In genomic region chr9:66897851-66898250, GRCm38 (mm10) we compare ENCODE assay signal across 26 mouse cellular contexts. TPM values are rescaled to one million over a fixed set of nuclear protein-coding genes. Genes with fewer than 3 reads are reported as not detected.
A peak's percentile ranks its signal among the peaks of the same experiment; 100 is the strongest.
DNase-seq lines count a peak whose midpoint lies in the region; ATAC-seq and TF ChIP-seq lines count a peak whose summit lies in the region.
"Had no signal": no experiment of that assay in that cellular context is flagged by ENCODE, and none has a peak within 500 bp of the region (broad histone marks: within the 10 kb centered on the region; RNA-seq: fewer than 3 reads in every experiment).

No protein-coding gene starts in this region.

- TF ChIP-seq CTCF in liver, postnatal 0 days (IDR thresholded peaks at IDR 0.05; ENCODE audit: low read depth): no peak

- TF ChIP-seq EP300 in liver, postnatal 0 days (IDR thresholded peaks at IDR 0.05; ENCODE audit: low read depth): no peak

- no peaks in the 10 kb centered on the region for H3K9me3 ChIP-seq in liver, embryonic 11.5 days (ENCODE audit: control insufficient read depth, low read length)
- H3K9me3 ChIP-seq in liver, postnatal 0 days (ENCODE audit: low read length): no peaks in the 10 kb centered on the region
- H3K9me3 ChIP-seq in midbrain, embryonic 13.5 days: no peaks in the 10 kb centered on the region
- no peaks in the 10 kb centered on the region for H3K9me3 ChIP-seq in forebrain, embryonic 15.5 days
- H3K9me3 ChIP-seq in embryonic facial prominence, embryonic 10.5 days: 0 out of 2 replicates have a peak, but pooled peaks cover 2% of the 10 kb centered on the region
- H3K9me3 ChIP-seq: hindbrain, embryonic 13.5 days; megakaryocyte, embryonic 14.5 days; midbrain, embryonic 15.5 days; stomach, embryonic 15.5 days had no signal

- 66% methylated on average over 6 of the region's 6 CpGs for WGBS in liver, embryonic 11.5 days
- 39% methylated on average over 6 of the region's 6 CpGs for WGBS in liver, postnatal 0 days (ENCODE audit: insufficient replicate concordance)
- 77% methylated on average over 6 of the region's 6 CpGs for WGBS in midbrain, embryonic 13.5 days
- 77% methylated on average over 6 of the region's 6 CpGs for WGBS in forebrain, embryonic 15.5 days
- WGBS in embryonic facial prominence, embryonic 10.5 days: 71% methylated on average over 6 of the region's 6 CpGs

- no peaks in the 10 kb centered on the region for H3K27me3 ChIP-seq in liver, embryonic 11.5 days (replicated peaks; ENCODE audit: control insufficient read depth, insufficient read depth, low read length)
- H3K27me3 ChIP-seq in liver, postnatal 0 days (ENCODE audit: insufficient read depth, low read length): no peaks in the 10 kb centered on the region
- H3K27me3 ChIP-seq in midbrain, embryonic 13.5 days: no peaks in the 10 kb centered on the region
- no peaks in the 10 kb centered on the region for H3K27me3 ChIP-seq in forebrain, embryonic 15.5 days
- H3K27me3 ChIP-seq in embryonic facial prominence, embryonic 10.5 days (replicated peaks; ENCODE audit: low read depth, poor library complexity, severe bottlenecking): no peaks in the 10 kb centered on the region
- H3K27me3 ChIP-seq: hindbrain, embryonic 13.5 days; megakaryocyte, embryonic 14.5 days; midbrain, embryonic 15.5 days; stomach, embryonic 15.5 days had no signal

- H3K27ac ChIP-seq in liver, embryonic 11.5 days (ENCODE audit: low read depth, low read length): no peak overlapping the region
- H3K27ac ChIP-seq in liver, postnatal 0 days (ENCODE audit: low read depth): 0 out of 2 replicates have a peak overlapping the region, but pooled peaks have one; percentile 11
- no peak overlapping the region for H3K27ac ChIP-seq in midbrain, embryonic 13.5 days
- H3K27ac ChIP-seq in forebrain, embryonic 15.5 days (replicated peaks): no peak overlapping the region
- H3K27ac ChIP-seq in embryonic facial prominence, embryonic 10.5 days (replicated peaks): no peak overlapping the region
- H3K27ac ChIP-seq: hindbrain, embryonic 13.5 days; kidney, postnatal 0 days; midbrain, embryonic 15.5 days; stomach, embryonic 15.5 days had no signal

- H3K4me1 ChIP-seq in liver, embryonic 11.5 days (replicated peaks; ENCODE audit: control insufficient read depth, insufficient read depth, low read length): peaks cover 47% of the 10 kb centered on the region
- H3K4me1 ChIP-seq in liver, postnatal 0 days (ENCODE audit: insufficient read depth): peaks cover 44% of the 10 kb centered on the region
- no peaks in the 10 kb centered on the region for H3K4me1 ChIP-seq in midbrain, embryonic 13.5 days (replicated peaks)
- 0 out of 2 replicates have a peak, but pooled peaks cover 4% of the 10 kb centered on the region for H3K4me1 ChIP-seq in forebrain, embryonic 15.5 days
- H3K4me1 ChIP-seq in embryonic facial prominence, embryonic 10.5 days: peaks cover 12% of the 10 kb centered on the region
- H3K4me1 ChIP-seq: midbrain, embryonic 15.5 days; stomach, embryonic 15.5 days had no signal

- ATAC-seq in liver, embryonic 11.5 days (replicated peaks; ENCODE audit: low FRiP score): no peak
- ATAC-seq in inflammation-experienced regulatory T-cells, adult 6 months: peak; percentile 79
- ATAC-seq in liver, postnatal 0 days: no peak
- ATAC-seq in midbrain, embryonic 13.5 days: no peak
- ATAC-seq in forebrain, embryonic 15.5 days (replicated peaks): no peak
- ATAC-seq: forebrain, embryonic 16.5 days; intestine, embryonic 16.5 days; midbrain, embryonic 15.5 days had no signal

- no peak overlapping the region for H3K4me3 ChIP-seq in liver, embryonic 11.5 days (ENCODE audit: low read depth, low read length)
- no peak overlapping the region for H3K4me3 ChIP-seq in liver, postnatal 0 days (ENCODE audit: low read depth, low read length)
- no peak overlapping the region for H3K4me3 ChIP-seq in midbrain, embryonic 13.5 days (replicated peaks)
- no peak overlapping the region for H3K4me3 ChIP-seq in forebrain, embryonic 15.5 days
- no peak overlapping the region for H3K4me3 ChIP-seq in embryonic facial prominence, embryonic 10.5 days
- H3K4me3 ChIP-seq: erythroblast, embryonic 14.5 days; hindbrain, embryonic 13.5 days; midbrain, embryonic 15.5 days; myocyte; stomach, embryonic 15.5 days had no signal

- H3K9ac ChIP-seq in liver, embryonic 11.5 days (ENCODE audit: low read depth, low read length): no peak overlapping the region
- H3K9ac ChIP-seq in liver, postnatal 0 days (replicated peaks): no peak overlapping the region
- H3K9ac ChIP-seq in midbrain, embryonic 13.5 days (replicated peaks): no peak overlapping the region
- H3K9ac ChIP-seq in forebrain, embryonic 15.5 days (replicated peaks): no peak overlapping the region
- H3K9ac ChIP-seq: hindbrain, embryonic 13.5 days; midbrain, embryonic 15.5 days; stomach, embryonic 15.5 days had no signal

- 0 out of 2 replicates have a peak, but pooled peaks cover 3% of the 10 kb centered on the region for H3K36me3 ChIP-seq in liver, embryonic 11.5 days (ENCODE audit: control insufficient read depth, insufficient read depth, low read length)
- no peaks in the 10 kb centered on the region; the same call in 1 of the 2 replicates for H3K36me3 ChIP-seq in liver, postnatal 0 days (replicated peaks; ENCODE audit: insufficient read depth, low read length)
- H3K36me3 ChIP-seq in midbrain, embryonic 13.5 days: no peaks in the 10 kb centered on the region
- no peaks in the 10 kb centered on the region for H3K36me3 ChIP-seq in forebrain, embryonic 15.5 days
- H3K36me3 ChIP-seq in embryonic facial prominence, embryonic 10.5 days (replicated peaks): peaks cover 9% of the 10 kb centered on the region
- H3K36me3 ChIP-seq: hindbrain, embryonic 13.5 days; midbrain, embryonic 15.5 days; stomach, embryonic 15.5 days had no signal

- no peak overlapping the region for H3K4me2 ChIP-seq in liver, embryonic 11.5 days
- no peak overlapping the region; the same call in 1 of the 2 replicates for H3K4me2 ChIP-seq in liver, postnatal 0 days (ENCODE audit: low read depth, low read length)
- H3K4me2 ChIP-seq in midbrain, embryonic 13.5 days (replicated peaks): no peak overlapping the region
- H3K4me2 ChIP-seq in forebrain, embryonic 15.5 days (replicated peaks): no peak overlapping the region
- H3K4me2 ChIP-seq: heart, embryonic 11.5 days; hindbrain, embryonic 13.5 days; midbrain, embryonic 15.5 days; stomach, embryonic 15.5 days had no signal

- DNase-seq in liver: peak; percentile 44
- no peak for DNase-seq in liver, embryonic 11.5 days (ENCODE audit: low spot score)
- no peak for DNase-seq in liver, postnatal 0 days
- DNase-seq in frontal cortex, postnatal 10 days (ENCODE audit: low spot score in 2 of 2): no peak
- no peak for DNase-seq in embryonic facial prominence, embryonic 10.5 days (ENCODE audit: low spot score)
- DNase-seq: adrenal gland, postnatal 14 days; cerebellum, adult 11-12 months; gastrocnemius, postnatal 36 days; heart, postnatal 10 days; lung, postnatal 10 days; right cerebral cortex, postnatal 25 days; thymus, adult 18-20 months; thymus, postnatal 4 days had no signal

RNA-seq across cellular contexts. Expression of gene Rab8b, which starts 21.6 kb away (rescaled TPM):
- 43.1 and 44.3 TPM in 2 replicates for polyA plus RNA-seq in liver, embryonic 11.5 days (2014; fragmentation: Nextera tagmentation; extraction: Ambion mirVana)
- polyA plus RNA-seq in inflammation-experienced regulatory T-cells, adult 6 months (2017; shearing (Covaris generic)): 100 to 1,000 TPM; 140 to 229 (median 170) TPM
- polyA plus RNA-seq in liver, postnatal 0 days (2015; fragmentation: Nextera tagmentation; extraction: Ambion mirVana): 9.1 and 10.7 TPM in 2 replicates
- polyA plus RNA-seq in midbrain, embryonic 13.5 days (2015; fragmentation: Nextera tagmentation; extraction: Ambion mirVana): 31.1 and 32.4 TPM in 2 replicates
- 39.7 and 40.6 TPM in 2 replicates for polyA plus RNA-seq in forebrain, embryonic 15.5 days (2015; fragmentation: Nextera tagmentation; extraction: Ambion mirVana)
- polyA plus RNA-seq in embryonic facial prominence, embryonic 10.5 days (2016; fragmentation: Nextera tagmentation; extraction: Ambion mirVana): 21.4 and 23.9 TPM in 2 replicates

RNA-seq across cellular contexts. Expression of gene Rps27l, which starts 48.0 kb away (rescaled TPM):
- polyA plus RNA-seq in liver, embryonic 11.5 days (2014; fragmentation: Nextera tagmentation; extraction: Ambion mirVana): 1,011 and 1,028 TPM in 2 replicates
- polyA plus RNA-seq in inflammation-experienced regulatory T-cells, adult 6 months (2017; shearing (Covaris generic)): 100 to 1,000 TPM; 143 to 443 (median 185) TPM
- polyA plus RNA-seq in liver, postnatal 0 days (2015; fragmentation: Nextera tagmentation; extraction: Ambion mirVana): 587 and 618 TPM in 2 replicates
- polyA plus RNA-seq in midbrain, embryonic 13.5 days (2015; fragmentation: Nextera tagmentation; extraction: Ambion mirVana): 340 and 349 TPM in 2 replicates
- polyA plus RNA-seq in forebrain, embryonic 15.5 days (2015; fragmentation: Nextera tagmentation; extraction: Ambion mirVana): 333 and 363 TPM in 2 replicates
- 777 and 806 TPM in 2 replicates for polyA plus RNA-seq in embryonic facial prominence, embryonic 10.5 days (2016; fragmentation: Nextera tagmentation; extraction: Ambion mirVana)
